Mouse (Mus musculus) kidney, postnatal 14 days (tissue): ENCODE data around the gene Cry2.

ENCODE experiments used
- DNase-seq: peaks from one replicate; pipeline ENCODE4 v3.0.0; 2022; ENCODE audit warnings: mixed read lengths

Gene Cry2

GRCm38 (mm10) chr2:92444376-92444775 is 10.5 kb upstream of the Cry2 start:
- no peak for DNase-seq

GRCm38 (mm10) chr2:92443313-92443712 is 9.5 kb upstream of the Cry2 start:
- no peak for DNase-seq

GRCm38 (mm10) chr2:92442419-92443001 is 8.7 kb upstream of the Cry2 start:
- no peak for DNase-seq

- no peak for DNase-seq
Observed at GRCm38 (mm10) chr2:92440432-92440831, 6.6 kb upstream of the Cry2 start.

- DNase-seq: no peak
Observed at GRCm38 (mm10) chr2:92438567-92438966, 4.7 kb upstream of the Cry2 start.

GRCm38 (mm10) chr2:92437875-92438274 is 4.0 kb upstream of the Cry2 start:
- DNase-seq: peak; percentile 87

- no peak for DNase-seq
Observed at GRCm38 (mm10) chr2:92437366-92437765, 3.5 kb upstream of the Cry2 start.

- no peak for DNase-seq
Observed at GRCm38 (mm10) chr2:92435023-92435422, 1.2 kb upstream of the Cry2 start.

- DNase-seq: no peak
Observed at GRCm38 (mm10) chr2:92434375-92434745, 517 bp upstream of the Cry2 start.

- peak; percentile 87 for DNase-seq
Observed at GRCm38 (mm10) chr2:92432299-92433295, 1.2 kb downstream of the Cry2 start.

- DNase-seq: no peak
Observed at GRCm38 (mm10) chr2:92431611-92432179, 2.1 kb downstream of the Cry2 start.

GRCm38 (mm10) chr2:92430723-92431541 is 2.9 kb downstream of the Cry2 start:
- peak; percentile 60 for DNase-seq

GRCm38 (mm10) chr2:92430089-92430488 is 3.8 kb downstream of the Cry2 start:
- DNase-seq: no peak

- DNase-seq: peak; percentile 89
Observed at GRCm38 (mm10) chr2:92427882-92428281, 6.0 kb downstream of the Cry2 start.

GRCm38 (mm10) chr2:92426426-92426825 is 7.4 kb downstream of the Cry2 start:
- peak; percentile 50 for DNase-seq

GRCm38 (mm10) chr2:92425366-92425765 is 8.5 kb downstream of the Cry2 start:
- no peak for DNase-seq

GRCm38 (mm10) chr2:92424462-92425308 is 9.2 kb downstream of the Cry2 start:
- DNase-seq: peak; percentile 54

GRCm38 (mm10) chr2:92423702-92424461 is 10.0 kb downstream of the Cry2 start:
- DNase-seq: peak; percentile 92

- DNase-seq: no peak
Observed at GRCm38 (mm10) chr2:92423156-92423555, 10.7 kb downstream of the Cry2 start.

GRCm38 (mm10) chr2:92422388-92423135 is 11.3 kb downstream of the Cry2 start:
- no peak for DNase-seq
